Mouse (Mus musculus): ENCODE measurements around the gene Rab11fip3. TPM values are rescaled to one million over a fixed set of nuclear protein-coding genes. Genes with fewer than 3 reads are reported as not detected.
A peak's percentile ranks its signal among the peaks of the same experiment; 100 is the strongest.

Gene Rab11fip3
- total RNA-seq, 2 experiments from 2014 or later, result 29.2 to 29.7 TPM

- DNase-seq, result peak; percentile 81 to 86
- intact Hi-C loops (cut with DNase I), result loop anchor here (1.0 to 5.0 kb wide), 4 partner anchors 19 to 198 kb away; no protein-coding TSS in a partner anchor
Measured at GRCm38 (mm10) chr17:26089905-26090632, 20.7 kb upstream of the Rab11fip3 start, which contains the start of gene Decr2. TSS of gene Decr2 (minus strand) at chr17:26090337.

- DNase-seq, result no peak
- intact Hi-C loops (cut with DNase I), result no loop called here
Measured at GRCm38 (mm10) chr17:26087059-26087564, 17.8 kb upstream of the Rab11fip3 start.

- intact Hi-C loops (cut with DNase I), result no loop called here
- DNase-seq, result no peak
Measured at GRCm38 (mm10) chr17:26080867-26081266, 11.5 kb upstream of the Rab11fip3 start.

- no peak for DNase-seq
- intact Hi-C loops (cut with DNase I), result no loop called here
Measured at GRCm38 (mm10) chr17:26078851-26079250, 9.5 kb upstream of the Rab11fip3 start.

- intact Hi-C loops (cut with DNase I), result no loop called here
- no peak for DNase-seq
Measured at GRCm38 (mm10) chr17:26075246-26075645, 5.9 kb upstream of the Rab11fip3 start.

- intact Hi-C loops (cut with DNase I), result loop anchor here (2.0 kb wide), 1 partner anchor 21 kb away; the partner anchor contains the start of gene Decr2
- no peak for DNase-seq
Measured at GRCm38 (mm10) chr17:26070136-26070535, 781 bp upstream of the Rab11fip3 start.

GRCm38 (mm10) chr17:26068024-26068830 lies 1.1 kb downstream of the Rab11fip3 start:
- DNase-seq, result peak; percentile 15 to 22
- intact Hi-C loops (cut with DNase I), result loop anchor here (2.0 kb wide), 1 partner anchor 27 kb away; no protein-coding TSS in a partner anchor

- intact Hi-C loops (cut with DNase I), result no loop called here
- no peak for DNase-seq
Measured at GRCm38 (mm10) chr17:26066488-26067020, 2.8 kb downstream of the Rab11fip3 start.

- intact Hi-C loops (cut with DNase I), result no loop called here
- no peak for DNase-seq
Measured at GRCm38 (mm10) chr17:26064916-26065315, 4.4 kb downstream of the Rab11fip3 start.

- intact Hi-C loops (cut with DNase I), result no loop called here
- DNase-seq, result no peak
Measured at GRCm38 (mm10) chr17:26057787-26058567, 11.4 kb downstream of the Rab11fip3 start.

GRCm38 (mm10) chr17:26057278-26057677 lies 12.1 kb downstream of the Rab11fip3 start:
- DNase-seq, result no peak
- intact Hi-C loops (cut with DNase I), result no loop called here

- intact Hi-C loops (cut with DNase I), result no loop called here
Measured at GRCm38 (mm10) chr17:26055164-26055563, 14.2 kb downstream of the Rab11fip3 start.

GRCm38 (mm10) chr17:26054133-26054845 lies 15.1 kb downstream of the Rab11fip3 start:
- DNase-seq, result no peak
- intact Hi-C loops (cut with DNase I), result no loop called here

More at GRCm38 (mm10) chr17:26055164-26055563, 14.2 kb downstream of the Rab11fip3 start:
- no peak for DNase-seq

GRCm38 (mm10) chr17:26052706-26053105 lies 16.6 kb downstream of the Rab11fip3 start:
- intact Hi-C loops (cut with DNase I), result no loop called here
- no peak for DNase-seq

- DNase-seq, result no peak
- intact Hi-C loops (cut with DNase I), result no loop called here
Measured at GRCm38 (mm10) chr17:26052074-26052473, 17.3 kb downstream of the Rab11fip3 start.

- intact Hi-C loops (cut with DNase I), result no loop called here
- no peak for DNase-seq
Measured at GRCm38 (mm10) chr17:26048118-26048517, 21.2 kb downstream of the Rab11fip3 start.

GRCm38 (mm10) chr17:26046253-26046997 lies 22.9 kb downstream of the Rab11fip3 start:
- DNase-seq, result no peak
- intact Hi-C loops (cut with DNase I), result no loop called here

GRCm38 (mm10) chr17:26045285-26045684 lies 24.1 kb downstream of the Rab11fip3 start:
- intact Hi-C loops (cut with DNase I), result no loop called here
- DNase-seq, result no peak

GRCm38 (mm10) chr17:26043249-26043636 lies 26.1 kb downstream of the Rab11fip3 start:
- peak; percentile 68 to 72 for DNase-seq
- intact Hi-C loops (cut with DNase I), result no loop called here
